Mouse (Mus musculus): Measurements from ENCODE around the gene Olfr70.

Olfr70 gene

GRCm38 (mm10) chr4:43653161-43654015 is 47.2 kb downstream of the Olfr70 start, which contains the start of gene Spag8:
Gene Spag8, minus strand, starts transcription at chr4:43653594.
- no peak for DNase-seq

GRCm38 (mm10) chr4:43652726-43653125 is 47.9 kb downstream of the Olfr70 start:
- DNase-seq, result no peak

DNA sequence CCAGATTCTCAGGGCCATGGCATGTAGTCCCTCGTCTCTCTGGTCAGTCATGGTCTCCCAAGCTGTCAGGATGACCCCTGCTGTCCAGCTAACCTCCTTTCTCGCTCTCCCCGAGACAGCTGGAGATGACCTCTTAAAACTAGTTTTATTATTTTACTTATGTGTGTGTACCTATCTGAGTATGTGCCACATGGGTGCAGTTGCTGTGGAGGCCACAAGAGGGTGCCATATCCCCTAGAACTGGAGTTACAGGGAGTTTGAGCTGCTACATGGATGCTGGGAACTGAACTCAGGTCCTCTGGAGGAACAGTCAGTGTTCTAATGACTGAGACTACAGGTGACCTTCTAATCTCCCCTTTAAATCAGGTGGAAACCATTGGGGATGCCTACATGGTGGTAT is 50.8 kb downstream of the Olfr70 start:
- DNase-seq, result no peak
